Mouse (Mus musculus): Measurements from ENCODE around the gene Lypd3. TPM values are rescaled to one million over a fixed set of nuclear protein-coding genes. Genes with fewer than 3 reads are reported as not detected.

The Lypd3 gene
- polyA plus RNA-seq, 1 experiment from 2014 or later: 0.73 TPM

DNA sequence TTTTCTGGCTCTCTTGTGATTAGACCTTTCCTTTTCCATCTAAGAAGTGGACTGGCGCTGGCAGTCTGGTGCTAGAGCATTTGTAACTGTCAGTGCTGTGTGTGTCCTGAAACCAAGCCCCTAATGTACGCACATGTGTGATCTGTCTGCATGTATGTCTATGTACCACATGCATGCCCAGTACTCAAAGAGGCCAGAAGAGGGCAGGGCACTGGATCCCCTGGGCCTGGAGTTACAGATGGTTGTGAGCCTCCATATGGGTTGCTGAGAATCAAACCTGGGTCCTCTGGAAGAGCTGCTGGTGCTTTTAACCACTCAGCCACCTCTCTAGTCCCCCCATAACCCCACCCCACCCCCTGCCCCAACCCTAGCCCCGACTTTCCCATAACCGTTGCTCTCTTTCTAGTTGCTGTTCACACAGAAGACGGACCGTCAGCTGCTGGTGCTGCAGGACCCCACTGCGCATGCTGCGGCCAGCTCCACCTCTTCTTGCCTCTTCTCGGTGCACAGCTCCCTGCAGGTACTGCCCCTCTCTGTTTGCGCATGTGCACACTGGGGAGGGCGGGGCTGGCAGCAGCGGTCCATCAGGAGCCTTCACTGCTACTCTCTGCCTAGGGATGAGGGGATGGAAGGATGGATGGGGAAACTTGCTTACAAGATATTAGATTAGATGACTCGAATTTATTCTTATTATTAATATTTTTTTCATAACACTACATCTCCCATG, 16.5 kb upstream of the Lypd3 start:
- no peak overlapping the region for H3K4me3 ChIP-seq (ENCODE audit: low read depth, low read length)
- H3K4me1 ChIP-seq (replicated peaks; ENCODE audit: control insufficient read depth, insufficient read depth, low read length): no peaks in the 10 kb centered on the region
- H3K9me3 ChIP-seq (ENCODE audit: control insufficient read depth, low read length): no peaks in the 10 kb centered on the region; the same call in 1 of the 2 replicates
- H3K9ac ChIP-seq (ENCODE audit: low read length): no peak overlapping the region
- DNase-seq (ENCODE audit: low spot score) (no peak), ATAC-seq (replicated peaks; ENCODE audit: low FRiP score) (no peak)
- no peaks in the 10 kb centered on the region for H3K27me3 ChIP-seq (ENCODE audit: control insufficient read depth, insufficient read depth, low read length)
- no peak overlapping the region for H3K27ac ChIP-seq (ENCODE audit: low read depth, low read length)
- H3K36me3 ChIP-seq (ENCODE audit: control insufficient read depth, insufficient read depth, low read length): no peaks in the 10 kb centered on the region
- no peak overlapping the region for H3K4me2 ChIP-seq (ENCODE audit: low read depth, low read length, severe bottlenecking)
- WGBS: 48% methylated on average over 13 of the region's 13 CpGs

- Histone ChIP-seq H3K27ac (ENCODE audit: low read depth, low read length) (no peak overlapping the region), H3K9ac (ENCODE audit: low read length) (no peak overlapping the region), H3K4me3 (ENCODE audit: low read depth, low read length) (no peak overlapping the region), H3K27me3 (ENCODE audit: control insufficient read depth, insufficient read depth, low read length) (no peaks in the 10 kb centered on the region), H3K4me1 (replicated peaks; ENCODE audit: control insufficient read depth, insufficient read depth, low read length) (no peaks in the 10 kb centered on the region), H3K4me2 (ENCODE audit: low read depth, low read length, severe bottlenecking) (no peak overlapping the region), H3K9me3 (ENCODE audit: control insufficient read depth, low read length) (no peaks in the 10 kb centered on the region; the same call in 1 of the 2 replicates), H3K36me3 (ENCODE audit: control insufficient read depth, insufficient read depth, low read length) (no peaks in the 10 kb centered on the region)
- 84% methylated on average over 3 of the region's 3 CpGs for WGBS
- ATAC-seq (replicated peaks; ENCODE audit: low FRiP score) (no peak), DNase-seq (ENCODE audit: low spot score) (no peak)
Measured at GRCm38 (mm10) chr7:24621193-24621592, 15.2 kb upstream of the Lypd3 start.

GRCm38 (mm10) chr7:24622967-24623366, 13.4 kb upstream of the Lypd3 start:
- no peak overlapping the region for H3K4me3 ChIP-seq (ENCODE audit: low read depth, low read length)
- WGBS: 79% methylated on average over 6 of the region's 6 CpGs

DNA sequence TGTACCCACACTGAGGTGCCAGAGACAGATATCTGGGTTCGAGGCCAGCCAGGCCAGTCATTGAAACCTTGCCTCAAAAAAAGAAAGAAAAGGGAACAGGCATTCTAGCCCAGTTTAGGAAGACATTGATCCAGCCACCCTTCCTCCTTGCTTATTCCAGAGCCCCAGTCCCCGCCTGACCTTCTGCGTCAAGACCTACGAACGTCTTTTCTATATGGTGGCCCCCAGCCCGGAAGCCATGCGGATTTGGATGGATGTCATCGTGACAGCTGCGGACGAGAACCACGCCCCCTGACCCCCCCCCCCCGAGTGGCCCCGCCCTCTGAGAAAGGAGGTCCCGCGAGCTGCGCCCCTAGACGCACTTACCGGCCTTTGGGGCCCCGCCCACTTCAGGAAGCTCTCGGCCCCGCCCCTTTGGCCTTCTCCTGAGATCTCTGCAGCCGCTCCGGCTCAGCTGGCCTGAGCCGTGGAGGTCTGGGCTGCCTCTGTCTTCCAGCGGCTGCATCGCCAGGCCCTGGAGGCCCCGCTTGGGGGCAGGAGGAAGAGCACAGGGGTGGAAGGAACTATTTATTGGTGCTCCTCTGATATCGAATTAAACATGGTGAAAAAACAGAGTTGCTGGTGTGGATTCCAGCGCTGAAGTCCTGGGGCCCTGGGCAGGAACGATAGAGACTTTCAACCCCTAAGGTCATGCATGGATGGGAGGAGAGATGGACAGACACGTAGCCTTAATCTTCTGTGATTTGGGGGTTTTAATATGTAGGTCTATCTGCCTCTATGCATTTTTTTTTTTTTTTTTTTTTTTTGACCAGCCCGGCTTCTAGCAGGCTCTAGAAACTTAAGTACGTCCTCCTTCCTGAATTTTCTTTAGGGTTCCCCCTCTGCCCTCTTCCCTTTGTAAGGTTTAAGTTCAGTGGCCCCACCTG, 7.4 kb upstream of the Lypd3 start:
- Histone ChIP-seq H3K27ac (ENCODE audit: low read depth, low read length) (no peak overlapping the region), H3K9ac (ENCODE audit: low read length) (peak overlapping the region; percentile 58), H3K4me3 (ENCODE audit: low read depth, low read length) (peak overlapping the region; percentile 20; the same call in 1 of the 2 replicates), H3K9me3 (ENCODE audit: control insufficient read depth, low read length) (no peaks in the 10 kb centered on the region), H3K4me1 (replicated peaks; ENCODE audit: control insufficient read depth, insufficient read depth, low read length) (peaks cover 2% of the 10 kb centered on the region; the same call in 1 of the 2 replicates), H3K27me3 (ENCODE audit: control insufficient read depth, insufficient read depth, low read length) (no peaks in the 10 kb centered on the region), H3K36me3 (ENCODE audit: control insufficient read depth, insufficient read depth, low read length) (no peaks in the 10 kb centered on the region), H3K4me2 (ENCODE audit: low read depth, low read length, severe bottlenecking) (peak overlapping the region; percentile 51)
- WGBS: 9% methylated on average over 31 of the region's 33 CpGs
- peak; percentile 85 for ATAC-seq (replicated peaks; ENCODE audit: low FRiP score)
- peak; percentile 91 for DNase-seq (ENCODE audit: low spot score)

More at GRCm38 (mm10) chr7:24622967-24623366, 13.4 kb upstream of the Lypd3 start:
- H3K4me1 ChIP-seq (replicated peaks; ENCODE audit: control insufficient read depth, insufficient read depth, low read length): no peaks in the 10 kb centered on the region
- no peak overlapping the region for H3K27ac ChIP-seq (ENCODE audit: low read depth, low read length)
- ATAC-seq (replicated peaks; ENCODE audit: low FRiP score): no peak
- H3K9me3 ChIP-seq (ENCODE audit: control insufficient read depth, low read length): no peaks in the 10 kb centered on the region; the same call in 1 of the 2 replicates
- no peaks in the 10 kb centered on the region for H3K36me3 ChIP-seq (ENCODE audit: control insufficient read depth, insufficient read depth, low read length)
- no peaks in the 10 kb centered on the region for H3K27me3 ChIP-seq (ENCODE audit: control insufficient read depth, insufficient read depth, low read length)
- H3K4me2 ChIP-seq (ENCODE audit: low read depth, low read length, severe bottlenecking): no peak overlapping the region
- H3K9ac ChIP-seq (ENCODE audit: low read length): no peak overlapping the region
- no peak for DNase-seq (ENCODE audit: low spot score)

DNA sequence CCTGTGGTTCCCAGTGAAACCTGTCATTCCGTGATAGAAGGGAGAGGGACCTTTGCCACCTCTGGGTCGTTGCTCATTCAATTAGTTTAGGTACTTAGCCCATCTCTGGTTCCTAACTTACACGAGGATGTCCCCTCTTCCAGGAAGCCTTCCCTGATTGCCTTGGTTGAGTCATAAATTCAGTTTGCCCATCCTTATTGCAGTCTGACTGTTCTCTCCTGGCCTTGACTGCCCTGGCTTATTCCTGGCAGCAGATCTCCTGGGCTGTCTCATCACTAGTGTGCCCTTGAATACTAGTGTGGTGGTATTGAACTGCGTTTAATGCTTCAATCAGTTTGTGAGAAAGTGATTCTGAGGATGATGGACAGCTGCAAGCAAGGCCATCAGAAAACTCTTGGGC, 6.7 kb upstream of the Lypd3 start:
- H3K4me1 ChIP-seq (replicated peaks; ENCODE audit: control insufficient read depth, insufficient read depth, low read length): peaks cover 2% of the 10 kb centered on the region; the same call in 1 of the 2 replicates
- no peak overlapping the region for H3K4me3 ChIP-seq (ENCODE audit: low read depth, low read length)
- no peaks in the 10 kb centered on the region for H3K9me3 ChIP-seq (ENCODE audit: control insufficient read depth, low read length)
- ATAC-seq (replicated peaks; ENCODE audit: low FRiP score): no peak
- H3K27me3 ChIP-seq (ENCODE audit: control insufficient read depth, insufficient read depth, low read length): no peaks in the 10 kb centered on the region
- no peaks in the 10 kb centered on the region for H3K36me3 ChIP-seq (ENCODE audit: control insufficient read depth, insufficient read depth, low read length)
- no peak overlapping the region for H3K4me2 ChIP-seq (ENCODE audit: low read depth, low read length, severe bottlenecking)
- H3K27ac ChIP-seq (ENCODE audit: low read depth, low read length): no peak overlapping the region
- no peak for DNase-seq (ENCODE audit: low spot score)
- H3K9ac ChIP-seq (ENCODE audit: low read length): no peak overlapping the region
- 64% methylated on average over 4 of the region's 4 CpGs for WGBS

GRCm38 (mm10) chr7:24630116-24630880, 6.1 kb upstream of the Lypd3 start:
- no peak overlapping the region for H3K9ac ChIP-seq (ENCODE audit: low read length)
- H3K4me2 ChIP-seq (ENCODE audit: low read depth, low read length, severe bottlenecking): no peak overlapping the region
- no peak overlapping the region for H3K27ac ChIP-seq (ENCODE audit: low read depth, low read length)
- DNase-seq (ENCODE audit: low spot score): no peak
- no peaks in the 10 kb centered on the region for H3K36me3 ChIP-seq (ENCODE audit: control insufficient read depth, insufficient read depth, low read length)
- no peaks in the 10 kb centered on the region for H3K9me3 ChIP-seq (ENCODE audit: control insufficient read depth, low read length)
- H3K4me3 ChIP-seq (ENCODE audit: low read depth, low read length): no peak overlapping the region
- peaks cover 2% of the 10 kb centered on the region; the same call in 1 of the 2 replicates for H3K4me1 ChIP-seq (replicated peaks; ENCODE audit: control insufficient read depth, insufficient read depth, low read length)
- ATAC-seq (replicated peaks; ENCODE audit: low FRiP score): no peak
- no peaks in the 10 kb centered on the region for H3K27me3 ChIP-seq (ENCODE audit: control insufficient read depth, insufficient read depth, low read length)
- WGBS: 70% methylated on average over 10 of the region's 10 CpGs

DNA sequence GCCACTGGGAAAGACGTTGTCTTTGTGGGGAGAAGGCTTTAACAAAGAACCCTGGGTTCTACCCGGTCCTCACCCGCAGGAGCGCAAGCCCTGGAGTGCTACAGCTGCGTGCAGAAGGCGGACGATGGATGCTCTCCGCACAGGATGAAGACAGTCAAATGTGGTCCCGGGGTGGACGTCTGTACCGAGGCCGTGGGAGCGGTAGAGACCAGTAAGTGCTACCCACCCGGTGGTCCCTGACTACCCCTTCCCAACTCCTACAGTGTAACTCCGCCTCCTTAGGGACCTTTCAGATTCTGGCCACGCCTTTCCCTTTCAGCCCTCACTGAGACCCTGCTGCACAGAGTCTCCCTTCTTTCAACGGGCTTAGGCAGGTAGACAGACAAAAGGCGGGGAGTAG, 696 bp downstream of the Lypd3 start:
- H3K27me3 ChIP-seq (ENCODE audit: control insufficient read depth, insufficient read depth, low read length): peaks cover 44% of the 10 kb centered on the region
- WGBS: under 1% methylated on average over 18 of the region's 18 CpGs
- no peak for DNase-seq (ENCODE audit: low spot score)

More for the DNA sequence above, 696 bp downstream of the Lypd3 start:
- peak overlapping the region; percentile 14; the same call in 1 of the 2 replicates for H3K4me3 ChIP-seq (ENCODE audit: low read depth, low read length)
- peaks cover 2% of the 10 kb centered on the region; the same call in 1 of the 2 replicates for H3K4me1 ChIP-seq (replicated peaks; ENCODE audit: control insufficient read depth, insufficient read depth, low read length)
- peak; percentile 65 for ATAC-seq (replicated peaks; ENCODE audit: low FRiP score)
- no peaks in the 10 kb centered on the region for H3K36me3 ChIP-seq (ENCODE audit: control insufficient read depth, insufficient read depth, low read length)
- no peak overlapping the region for H3K9ac ChIP-seq (ENCODE audit: low read length)
- peak overlapping the region; percentile 46 for H3K4me2 ChIP-seq (ENCODE audit: low read depth, low read length, severe bottlenecking)
- H3K27ac ChIP-seq (ENCODE audit: low read depth, low read length): no peak overlapping the region
- no peaks in the 10 kb centered on the region for H3K9me3 ChIP-seq (ENCODE audit: control insufficient read depth, low read length)
